Mouse (Mus musculus) kidney, adult 11 months (tissue): ENCODE measurements around the gene Cxcl16.
A peak's percentile ranks its signal among the peaks of the same experiment; 100 is the strongest.
"Not testable (repeated sequence)": the region's sequence is repeated elsewhere in the genome, so short reads cannot be mapped to it uniquely, and the experiment has no call there.

ENCODE experiments used
- DNase-seq: peaks from one replicate; pipeline ENCODE4 v3.0.0; 2022

The Cxcl16 gene

GRCm38 (mm10) chr11:70459601-70460101, at the start of gene Cxcl16:
Cxcl16 (minus strand) TSS chr11:70459984.
- peak; percentile 63 for DNase-seq

- no peak for DNase-seq
Observed at GRCm38 (mm10) chr11:70506962-70507515, 47.3 kb upstream of the Cxcl16 start.

- DNase-seq: peak; percentile 59
Observed at GRCm38 (mm10) chr11:70506385-70506784, 46.6 kb upstream of the Cxcl16 start.

GRCm38 (mm10) chr11:70504970-70505369, 45.2 kb upstream of the Cxcl16 start, which contains the start of gene Tm4sf5:
Tm4sf5 (plus strand) TSS chr11:70505244.
- no peak for DNase-seq

GRCm38 (mm10) chr11:70502018-70502417, 42.2 kb upstream of the Cxcl16 start:
- no peak for DNase-seq

GRCm38 (mm10) chr11:70500476-70500812, 40.7 kb upstream of the Cxcl16 start:
- DNase-seq: no peak

- DNase-seq: peak; percentile 58
Observed at GRCm38 (mm10) chr11:70499566-70500475, 40.0 kb upstream of the Cxcl16 start.

GRCm38 (mm10) chr11:70489684-70490083, 29.9 kb upstream of the Cxcl16 start:
- no peak for DNase-seq

GRCm38 (mm10) chr11:70489138-70489537, 29.4 kb upstream of the Cxcl16 start:
- DNase-seq: no peak

- no peak for DNase-seq
Observed at GRCm38 (mm10) chr11:70487816-70488215, 28.0 kb upstream of the Cxcl16 start.

- no peak for DNase-seq
Observed at GRCm38 (mm10) chr11:70485498-70485897, 25.7 kb upstream of the Cxcl16 start.

GRCm38 (mm10) chr11:70474872-70475534, 15.2 kb upstream of the Cxcl16 start:
- DNase-seq: peak; percentile 71

GRCm38 (mm10) chr11:70473291-70473690, 13.5 kb upstream of the Cxcl16 start:
- not testable (repeated sequence) for DNase-seq

GRCm38 (mm10) chr11:70472716-70473115, 12.9 kb upstream of the Cxcl16 start:
- DNase-seq: peak; percentile 75

GRCm38 (mm10) chr11:70469764-70470163, 10.0 kb upstream of the Cxcl16 start:
- no peak for DNase-seq

GRCm38 (mm10) chr11:70467902-70468619, 8.3 kb upstream of the Cxcl16 start:
- DNase-seq: no peak

GRCm38 (mm10) chr11:70465824-70466223, 6.0 kb upstream of the Cxcl16 start:
- DNase-seq: no peak

GRCm38 (mm10) chr11:70465211-70465610, 5.4 kb upstream of the Cxcl16 start:
- DNase-seq: no peak

GRCm38 (mm10) chr11:70463970-70464369, 4.2 kb upstream of the Cxcl16 start:
- no peak for DNase-seq

GRCm38 (mm10) chr11:70458688-70459600, 840 bp downstream of the Cxcl16 start, which contains the start of gene Zmynd15:
Zmynd15 (plus strand) TSS chr11:70459433.
- DNase-seq: no peak

GRCm38 (mm10) chr11:70453261-70454044, 6.3 kb downstream of the Cxcl16 start:
- DNase-seq: peak; percentile 40
